Mouse (Mus musculus) ES-Bruce4 (cell line): Measurements from ENCODE around the gene Ankrd9.

Experiments
- CTCF ChIP-seq: IDR thresholded peaks from one replicate; pipeline ENCODE4 v1.8.1; 2011; ENCODE audit warnings: low read depth, low read length
- EP300 ChIP-seq: IDR thresholded peaks from 2 replicates; pipeline ENCODE4 v1.6.1; 2011; ENCODE audit warnings: low read depth, low read length; ENCODE audit not compliant: insufficient read depth
- POLR2A ChIP-seq: IDR thresholded peaks from one replicate; pipeline ENCODE4 v1.8.1; 2011; ENCODE audit warnings: low read length; ENCODE audit not compliant: insufficient read depth

DNA sequence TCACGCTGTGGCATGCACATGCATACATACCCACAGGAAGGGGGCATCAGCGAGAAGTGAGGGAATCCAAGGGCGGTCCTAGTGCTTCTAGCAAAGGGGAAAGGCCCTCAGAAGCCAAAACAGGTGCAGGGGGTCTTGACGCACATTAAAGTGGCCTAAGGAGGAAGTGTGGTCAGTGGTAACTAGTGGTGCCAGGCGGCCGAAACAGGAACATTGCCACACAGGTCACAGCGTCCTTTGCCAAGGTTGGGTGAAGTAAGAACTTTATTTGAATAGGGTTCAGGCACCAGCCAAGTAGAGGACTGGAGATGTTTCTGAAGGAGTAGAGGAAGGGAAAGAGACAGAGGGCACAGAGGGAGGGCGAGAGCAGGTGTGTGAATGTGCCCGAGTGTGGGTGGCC lies 6.3 kb upstream of the Ankrd9 start:
- TF ChIP-seq POLR2A: no peak
- no peak for TF ChIP-seq CTCF
- no peak for TF ChIP-seq EP300
